Mouse (Mus musculus): ENCODE measurements around the gene Casp9. TPM values are rescaled to one million over a fixed set of nuclear protein-coding genes. Genes with fewer than 3 reads are reported as not detected.

Casp9 gene
- total RNA-seq, 2 experiments from 2014 or later: 20.9 to 26.9 TPM

- intact Hi-C loops (cut with DNase I): no loop called here
- DNase-seq (ENCODE audit: low spot score in 2 of 2): no peak
These were observed 65.9 kb downstream of the Casp9 start for GRCm38 (mm10) chr4:141859351-141859750.

DNA sequence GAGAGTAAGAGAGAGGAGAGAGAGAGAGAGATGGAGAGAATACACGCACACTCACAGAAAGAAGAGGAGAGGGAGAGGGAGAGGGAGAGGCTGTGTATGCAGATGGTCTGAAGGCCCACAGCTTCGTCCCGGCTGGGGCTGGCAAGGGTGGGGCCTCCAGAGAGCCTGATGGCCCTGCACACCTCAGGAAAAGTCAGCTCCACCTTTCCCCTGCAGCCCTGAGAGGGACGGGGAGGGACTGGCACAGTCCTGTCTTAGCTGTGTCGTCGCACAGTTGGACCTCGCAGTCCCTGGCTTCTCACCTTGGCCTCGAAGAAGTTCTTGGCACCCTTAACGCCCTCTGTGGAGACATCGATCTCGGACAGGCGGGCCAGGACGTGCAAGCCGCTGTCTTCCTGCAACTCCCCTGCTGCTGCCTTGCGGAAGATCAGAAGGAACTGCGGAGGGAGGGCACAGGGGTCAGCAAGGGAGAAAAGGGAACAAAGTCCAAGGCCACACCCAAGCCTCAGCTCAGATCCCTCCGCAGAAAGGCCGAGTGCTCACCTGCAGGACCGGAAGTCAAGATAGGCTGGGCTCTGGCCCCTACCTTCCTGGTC lies 66.9 kb downstream of the Casp9 start:
- DNase-seq (ENCODE audit: low spot score in 2 of 2): no peak
- intact Hi-C loops (cut with DNase I): no loop called here

GRCm38 (mm10) chr4:141861591-141862295 lies 68.3 kb downstream of the Casp9 start:
- intact Hi-C loops (cut with DNase I): no loop called here
- no peak for DNase-seq (ENCODE audit: low spot score in 2 of 2)

DNA sequence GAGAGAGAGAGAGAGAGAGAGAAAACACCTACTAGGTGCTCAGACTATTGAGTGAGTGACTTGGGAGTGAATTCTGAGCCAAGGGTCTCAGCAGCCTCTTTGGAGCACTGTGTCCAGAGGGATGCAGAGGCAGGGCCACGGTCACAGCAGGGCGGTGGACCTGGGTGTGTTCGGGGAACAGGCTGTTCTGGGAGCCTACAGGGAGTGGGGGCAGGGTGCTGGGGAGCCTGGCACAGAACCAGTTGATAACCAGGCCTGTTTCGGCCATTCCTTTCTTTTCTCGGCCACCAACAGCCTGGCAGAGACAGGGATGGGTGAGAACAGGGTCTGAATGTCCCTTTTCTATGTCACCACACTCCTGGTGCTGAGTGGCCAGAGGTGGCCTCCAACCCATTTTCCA lies 69.5 kb downstream of the Casp9 start:
- intact Hi-C loops (cut with DNase I): no loop called here
- DNase-seq (ENCODE audit: low spot score in 2 of 2): no peak

DNA sequence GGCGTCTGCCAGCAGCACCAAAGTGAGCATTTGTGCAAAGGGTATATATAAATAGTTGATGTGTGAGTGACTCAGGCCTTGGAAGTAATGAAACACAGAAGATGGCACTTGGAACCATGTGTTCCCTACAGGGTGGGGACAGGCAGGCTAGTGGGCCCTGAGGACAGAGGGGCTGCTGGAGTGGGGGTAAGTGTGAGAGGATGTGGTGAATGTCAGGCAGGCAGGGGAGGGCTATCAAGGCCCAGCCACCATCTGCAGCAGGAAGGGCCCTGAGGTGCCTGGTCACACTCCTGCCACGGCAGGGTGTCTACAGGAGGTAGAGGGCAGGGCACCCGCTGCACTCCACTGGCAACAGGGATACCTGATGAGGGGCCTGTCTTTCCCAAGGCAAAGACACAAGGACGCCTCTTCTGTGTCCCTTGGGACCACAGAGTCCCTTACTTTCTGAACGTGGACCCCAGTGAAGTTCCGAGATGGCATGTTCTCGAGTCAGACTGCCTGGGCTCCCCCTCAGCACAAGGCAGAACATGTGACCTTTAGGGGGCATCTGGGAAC lies 70.4 kb downstream of the Casp9 start:
- intact Hi-C loops (cut with DNase I): no loop called here
- no peak for DNase-seq (ENCODE audit: low spot score in 2 of 2)

DNA sequence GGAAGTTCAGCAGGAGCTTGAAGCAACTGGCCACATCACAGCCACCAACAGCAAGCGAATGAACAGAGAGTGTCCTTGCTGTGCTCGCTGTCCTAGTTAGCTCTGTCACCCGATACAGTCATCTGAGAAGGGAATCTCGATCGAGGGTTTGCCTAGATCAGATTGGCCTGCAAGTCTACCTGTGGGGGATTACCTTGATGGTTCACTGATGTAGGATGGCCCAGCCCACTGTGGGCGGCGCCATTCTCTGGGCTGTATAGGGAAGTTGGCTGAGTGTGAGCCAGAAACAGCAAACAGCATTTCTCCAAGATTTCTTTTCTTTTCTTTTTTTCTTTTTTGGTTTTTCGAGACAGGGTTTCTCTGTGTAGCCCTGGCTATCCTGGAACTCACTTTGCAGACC lies 71.1 kb downstream of the Casp9 start:
- no peak for DNase-seq (ENCODE audit: low spot score in 2 of 2)
- intact Hi-C loops (cut with DNase I): no loop called here

DNA sequence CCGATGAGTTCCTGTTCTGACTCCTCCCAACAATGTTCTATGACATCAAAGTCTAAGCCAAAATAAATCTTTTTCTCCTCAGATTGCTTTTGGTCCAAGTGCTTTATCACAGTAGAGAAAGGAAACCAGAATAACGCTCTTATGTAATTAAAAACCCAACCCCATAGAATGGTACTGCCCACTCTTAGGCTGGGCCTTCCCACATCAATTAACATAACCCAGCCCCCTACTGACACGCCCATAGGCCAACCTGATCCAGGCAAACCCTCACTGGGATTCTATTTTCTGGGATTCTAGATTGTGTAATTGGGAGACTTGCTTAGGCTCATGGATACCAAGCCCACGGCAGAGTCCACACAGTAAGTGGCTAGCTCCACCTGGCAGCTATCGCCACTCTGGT lies 71.6 kb downstream of the Casp9 start:
- DNase-seq (ENCODE audit: low spot score in 2 of 2): no peak
- intact Hi-C loops (cut with DNase I): no loop called here

Other genes starting within 250 kb of the Casp9 start
- 1 to 10 TPM in 1 of 2 experiments, under 1 TPM in 1; 0.68 to 1.2 TPM for gene Fblim1, start 187.5 kb upstream of the Casp9 start, total RNA-seq (2021)
- 1 to 10 TPM in 1 of 2 experiments, under 1 TPM in 1; 0.35 to 1.3 TPM for gene Tmem82, start 175.0 kb upstream of the Casp9 start, total RNA-seq (2021)
- gene Slc25a34, start 169.8 kb upstream of the Casp9 start, total RNA-seq (2021): 1 to 10 TPM; 3.0 to 4.3 TPM
- gene Plekhm2, start 128.7 kb upstream of the Casp9 start, total RNA-seq (2021): 10 to 100 TPM; 90.7 to 91.7 TPM
- gene Rsc1a1, start 108.0 kb upstream of the Casp9 start, total RNA-seq (2021): 1 to 10 TPM in 1 of 2 experiments, not detected in 1; 2.9 TPM
- 10 to 100 TPM; 39.4 to 44.1 TPM for gene Ddi2, start 70.2 kb upstream of the Casp9 start, total RNA-seq (2021)
- 1 to 10 TPM; 1.1 to 1.3 TPM for gene Agmat, start 46.9 kb upstream of the Casp9 start, total RNA-seq (2021)
- 10 to 100 TPM; 39.7 to 41.9 TPM for gene Dnajc16, start 2.7 kb upstream of the Casp9 start, total RNA-seq (2021)
- not detected for gene Cela2a, start 32.5 kb downstream of the Casp9 start, total RNA-seq (2021)
- not detected for gene Ctrc, start 52.7 kb downstream of the Casp9 start, total RNA-seq (2021)
- gene Efhd2, start 81.3 kb downstream of the Casp9 start, total RNA-seq (2021): 100 to 1,000 TPM; 233 to 306 TPM
- 10 to 100 TPM in 1 of 2 experiments, 1 to 10 TPM in 1; 5.1 to 10.8 TPM for gene Fhad1, start 221.5 kb downstream of the Casp9 start, total RNA-seq (2021)